Mouse (Mus musculus) retina, postnatal 1 day (tissue): ENCODE results near the gene Slc25a40.

ENCODE experiments used
- DNase-seq: peaks from one replicate; pipeline ENCODE4 v3.0.0-alpha.2; 2012

Gene Slc25a40

DNA sequence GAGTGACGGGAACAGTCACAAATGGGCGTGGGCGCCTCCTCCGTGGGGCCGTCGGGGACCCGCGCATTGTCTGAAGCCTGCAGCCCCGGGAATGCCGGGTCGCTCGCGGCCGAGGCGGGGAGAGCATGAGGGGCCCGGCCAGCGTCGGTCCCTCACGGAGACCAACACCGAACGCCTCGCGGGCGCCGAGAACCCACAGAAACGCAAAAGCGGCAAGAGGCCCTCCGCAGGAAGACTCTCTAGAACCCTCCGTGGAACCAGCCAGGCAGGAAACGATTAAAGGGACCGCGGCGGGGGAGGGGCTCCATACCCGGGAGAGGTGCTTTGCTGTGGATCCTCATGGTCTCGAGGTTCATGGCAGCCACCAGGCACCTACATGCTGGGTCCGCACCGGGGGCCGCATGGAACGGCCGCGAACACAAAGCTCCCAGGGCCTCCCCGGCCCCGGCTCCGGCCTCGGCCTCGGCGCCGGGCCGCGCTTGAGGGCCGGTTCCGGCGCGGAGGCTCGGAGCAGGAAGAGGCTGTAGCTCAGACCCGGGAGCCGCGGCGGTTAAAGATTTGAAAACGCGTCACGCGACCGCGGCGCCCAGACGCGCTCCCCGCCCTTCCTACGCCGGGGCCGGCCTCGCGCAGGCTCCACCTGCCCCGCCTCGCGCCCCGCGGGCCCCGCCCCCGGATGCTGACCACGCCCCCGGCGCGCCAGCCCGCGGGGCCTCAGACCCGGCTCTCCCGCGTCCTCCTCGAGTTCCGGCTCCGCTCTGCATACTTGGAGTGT lies at the start of gene Slc25a40, which contains the start of gene Dbf4:
Gene Slc25a40 (plus strand): TSS at position 694 of the 775 bp plus-strand sequence.
Gene Dbf4 (minus strand): TSS at position 560 of the 775 bp plus-strand sequence.
- peak; percentile 94 for DNase-seq

DNA sequence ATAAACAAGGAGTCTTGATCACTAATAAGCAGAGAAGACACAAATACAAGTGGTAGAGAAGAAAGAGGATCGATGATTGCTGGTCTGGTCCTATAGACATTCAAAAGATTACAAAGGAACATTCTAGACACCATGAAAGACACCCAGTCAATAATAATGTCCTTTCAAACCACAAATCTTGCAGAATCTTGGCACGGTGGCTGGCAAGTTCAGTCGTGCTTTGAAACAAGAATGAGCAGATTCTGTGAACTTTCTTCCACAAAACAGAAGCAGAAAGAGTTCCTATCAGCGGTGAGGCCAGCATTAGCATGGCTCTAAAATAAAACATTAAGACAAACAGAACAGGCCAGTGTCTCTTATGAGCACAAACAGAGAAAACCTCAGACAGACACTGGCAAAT lies 49.2 kb upstream of the Slc25a40 start:
- DNase-seq, result no peak

DNA sequence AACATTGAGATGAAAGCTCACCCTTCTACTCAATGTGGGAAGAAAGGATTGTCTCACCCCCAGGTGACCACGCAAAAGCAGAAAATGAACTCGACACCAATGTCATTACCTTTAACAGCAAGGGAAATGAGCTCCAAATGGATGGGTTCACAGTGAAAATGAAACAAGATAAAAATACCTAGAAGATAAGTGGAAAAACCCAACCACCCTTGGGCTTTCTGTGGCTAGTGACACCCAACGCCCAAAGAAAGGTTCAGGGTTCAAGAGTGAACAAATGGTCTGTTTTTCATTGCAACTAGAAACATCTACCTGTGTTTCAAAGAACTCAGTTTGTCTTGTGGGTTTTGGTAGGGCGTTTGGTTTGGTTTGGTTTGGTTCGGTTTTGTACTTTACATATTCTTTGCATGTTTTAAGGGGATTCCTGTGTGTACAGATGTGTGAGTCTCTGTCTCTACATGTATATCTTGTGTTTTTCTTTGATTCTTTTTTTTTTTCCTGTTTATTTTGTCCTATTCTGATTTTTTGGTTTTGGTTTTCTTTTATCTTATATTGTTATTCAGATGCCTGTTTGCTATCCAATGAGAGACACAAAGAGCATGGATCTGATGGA lies 48.2 kb upstream of the Slc25a40 start:
- no peak for DNase-seq

DNA sequence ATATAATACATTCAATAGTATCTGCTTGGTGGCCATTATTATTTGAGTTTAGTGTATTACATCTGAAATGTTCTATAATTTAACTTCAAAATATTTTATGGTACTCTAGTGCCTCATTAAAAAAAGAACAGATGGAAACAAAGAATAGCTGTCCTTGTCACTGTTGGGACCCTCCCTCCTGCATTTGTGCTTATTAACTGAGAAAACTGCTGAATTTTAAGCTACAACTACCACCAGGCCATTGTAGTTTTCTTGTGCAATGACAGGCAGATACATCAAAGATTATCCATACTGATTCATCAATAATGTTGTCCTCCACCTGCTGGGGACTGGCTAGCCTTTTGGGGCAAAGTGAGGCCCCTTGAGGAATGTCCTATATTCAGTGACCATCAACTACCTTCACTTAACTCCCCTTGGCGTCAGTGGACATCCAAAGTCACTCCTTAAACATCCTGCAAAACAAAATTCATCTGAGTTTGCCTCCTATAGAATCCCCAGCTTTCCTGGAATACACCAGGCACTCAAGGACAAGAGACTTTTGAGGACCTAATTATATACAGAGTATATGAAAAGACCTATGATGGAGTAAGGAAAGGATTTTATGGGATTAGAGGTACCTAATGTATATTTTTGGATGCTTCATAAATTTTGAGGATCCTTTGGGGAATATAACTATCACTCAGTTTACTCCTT lies 28.6 kb upstream of the Slc25a40 start:
- no peak for DNase-seq

DNA sequence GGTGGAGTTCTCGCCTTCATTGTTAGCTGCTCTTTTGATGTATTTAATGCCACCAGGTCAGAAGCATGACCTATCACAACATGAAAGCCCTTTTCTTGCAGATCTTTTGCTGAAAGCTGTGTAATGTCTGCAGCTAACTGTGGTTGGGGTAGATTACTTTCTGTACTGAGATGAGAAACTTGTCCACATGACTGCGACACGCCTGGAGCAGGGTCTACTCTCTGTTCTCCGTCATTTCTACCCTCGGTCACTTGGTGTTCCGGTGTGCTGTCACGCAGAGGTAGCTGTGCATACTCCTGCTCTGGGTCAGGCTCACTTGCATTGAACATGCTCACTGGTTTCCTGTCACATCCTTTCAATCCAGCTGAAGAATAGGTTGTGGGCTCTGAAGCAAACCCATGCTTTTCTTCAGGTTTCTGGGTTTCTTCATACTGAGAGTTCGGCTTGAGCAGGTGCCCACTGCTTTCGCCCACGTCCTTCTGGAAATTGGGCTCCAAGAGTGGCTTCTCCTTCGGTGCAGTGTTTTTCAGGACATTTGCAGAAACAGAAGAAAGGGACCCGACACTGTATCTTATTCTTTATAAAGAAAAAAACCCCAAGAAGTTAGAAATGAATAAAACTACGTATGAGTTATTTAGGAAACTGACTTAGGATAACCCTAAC lies 24.9 kb upstream of the Slc25a40 start:
- DNase-seq, result no peak

DNA sequence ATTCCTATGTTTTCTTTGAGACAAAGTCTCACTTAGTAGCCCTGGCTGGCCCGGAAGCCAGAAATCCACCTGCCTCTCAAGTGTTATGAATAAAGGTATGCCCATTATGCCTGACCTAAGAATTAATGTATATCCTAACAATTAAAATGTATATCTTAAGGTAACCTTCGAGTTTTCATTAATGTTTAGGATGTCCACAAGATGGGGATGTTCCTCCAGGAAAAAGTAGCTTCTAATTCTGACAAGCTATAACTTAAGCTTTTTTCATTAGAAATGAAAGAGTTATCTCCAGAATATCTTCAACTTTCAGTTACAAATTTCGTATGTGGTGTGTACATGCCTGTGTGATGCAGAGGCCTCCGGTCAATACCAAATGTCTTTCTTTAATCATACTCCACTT lies 13.9 kb upstream of the Slc25a40 start:
- DNase-seq, result no peak

DNA sequence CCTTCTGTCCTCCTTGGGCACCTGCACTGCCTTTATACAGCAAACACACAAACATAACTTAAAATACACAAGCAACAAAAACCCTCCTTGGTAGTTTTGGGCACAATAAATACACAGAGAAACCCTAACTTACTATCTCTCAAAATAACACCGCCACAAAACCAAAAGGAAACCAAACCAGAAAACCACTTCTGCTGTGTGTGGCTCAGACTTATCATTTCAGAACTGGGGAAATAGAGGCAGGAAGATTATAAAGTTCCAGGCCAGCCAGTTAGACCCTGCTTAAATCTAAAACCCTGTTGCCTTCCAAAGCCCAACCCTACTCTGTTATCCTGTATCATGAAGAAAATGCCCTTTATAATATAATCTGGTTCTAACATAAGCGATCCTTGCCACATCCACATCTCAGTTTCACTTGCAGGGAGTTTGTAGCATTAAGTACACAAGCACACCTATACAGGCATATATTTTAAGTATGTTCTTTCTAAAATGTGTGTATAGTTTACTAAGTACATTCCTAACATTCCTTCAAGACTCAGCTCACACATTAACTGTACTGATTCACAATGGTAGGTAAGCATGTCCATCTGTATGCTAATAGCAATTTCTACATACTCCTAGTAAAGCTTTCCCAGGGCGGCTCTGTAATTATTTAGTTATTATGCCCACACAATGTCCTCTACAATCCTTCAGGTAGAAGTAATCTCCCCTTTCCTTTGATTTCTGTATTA lies 5.8 kb upstream of the Slc25a40 start:
- no peak for DNase-seq

DNA sequence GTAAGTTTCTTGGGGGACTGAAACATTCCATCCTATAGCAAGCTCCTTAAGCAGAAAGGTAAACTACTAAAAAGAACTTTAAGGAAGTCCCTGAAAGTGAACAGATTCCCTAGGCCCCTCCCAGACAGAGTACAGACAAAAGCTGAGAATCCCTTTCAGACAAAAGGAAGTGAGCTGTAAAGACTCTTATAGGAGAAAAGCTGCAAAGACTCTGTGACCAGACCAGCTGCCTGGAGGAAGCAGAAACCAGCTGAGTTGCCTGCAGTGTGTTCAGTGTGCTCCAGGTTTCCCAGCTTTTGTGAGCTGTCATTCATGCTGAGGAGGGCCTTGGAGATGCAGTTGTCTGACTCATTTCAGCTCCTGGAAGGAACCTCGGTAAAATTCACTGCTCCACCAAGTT lies 5.2 kb upstream of the Slc25a40 start:
- no peak for DNase-seq

DNA sequence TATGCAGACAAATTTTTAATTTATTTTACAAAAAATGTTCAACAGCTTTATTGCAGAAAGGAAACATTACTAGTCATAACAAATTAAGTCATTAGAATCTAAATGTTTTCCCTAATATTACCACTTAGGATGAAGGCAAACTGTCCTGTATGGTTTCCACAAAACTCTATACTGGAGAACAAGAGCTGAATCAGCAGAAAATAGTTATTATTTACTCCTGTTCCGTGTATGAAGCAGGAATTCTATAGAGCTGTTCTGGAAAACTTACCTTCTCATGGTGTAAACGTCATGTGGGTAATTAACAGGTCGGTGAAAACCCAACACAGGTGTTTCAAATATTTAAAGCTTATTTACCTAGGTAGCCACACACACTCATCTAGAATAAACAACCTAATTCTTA lies 1.2 kb upstream of the Slc25a40 start:
- DNase-seq, result no peak

DNA sequence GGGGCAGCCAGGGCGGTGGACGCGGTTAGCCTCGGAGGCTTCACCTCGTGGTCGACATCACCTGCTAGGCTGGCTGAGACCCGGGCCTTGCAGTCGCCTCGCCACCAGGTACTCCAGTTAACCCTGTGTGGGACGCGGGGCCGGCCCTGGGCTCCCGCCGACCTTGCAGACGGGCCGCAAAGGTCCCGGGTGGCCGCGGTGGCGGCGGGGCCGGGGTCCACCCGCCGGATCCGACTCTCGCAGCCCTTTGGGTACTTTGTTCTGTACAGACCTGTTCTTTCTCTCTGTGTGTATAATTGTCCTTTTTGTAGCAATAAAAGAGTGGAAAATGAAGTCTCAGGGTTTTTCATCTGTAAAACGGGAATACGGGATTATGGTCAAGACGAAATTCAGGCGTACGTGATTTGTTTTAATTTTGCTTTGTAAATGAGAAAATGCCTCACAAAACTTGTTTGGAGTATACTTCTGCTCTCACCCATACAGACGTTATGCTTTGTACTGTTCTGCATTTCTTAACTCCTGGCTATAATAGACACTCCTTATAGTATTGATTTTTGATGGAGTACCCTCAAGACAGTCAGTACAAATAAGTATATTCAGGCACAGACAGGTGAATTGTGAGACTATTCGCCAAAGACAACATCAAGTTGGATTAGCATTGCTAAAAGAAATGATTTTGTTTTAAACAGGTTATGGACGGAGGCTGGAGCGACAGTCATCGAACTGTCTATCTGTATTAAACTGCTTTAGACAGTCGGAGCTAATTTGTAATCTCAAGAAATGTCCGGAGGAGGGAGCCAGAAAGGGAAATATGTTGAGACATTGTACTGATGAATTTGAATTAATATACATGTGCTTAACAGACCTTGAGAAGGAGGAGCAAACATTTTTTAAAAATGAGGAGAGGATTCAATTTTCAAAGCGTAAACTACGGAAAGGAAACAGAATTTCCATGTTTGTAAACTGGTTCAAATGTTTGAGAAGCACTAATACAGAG lies 580 bp downstream of the Slc25a40 start:
- peak; percentile 51 for DNase-seq

DNA sequence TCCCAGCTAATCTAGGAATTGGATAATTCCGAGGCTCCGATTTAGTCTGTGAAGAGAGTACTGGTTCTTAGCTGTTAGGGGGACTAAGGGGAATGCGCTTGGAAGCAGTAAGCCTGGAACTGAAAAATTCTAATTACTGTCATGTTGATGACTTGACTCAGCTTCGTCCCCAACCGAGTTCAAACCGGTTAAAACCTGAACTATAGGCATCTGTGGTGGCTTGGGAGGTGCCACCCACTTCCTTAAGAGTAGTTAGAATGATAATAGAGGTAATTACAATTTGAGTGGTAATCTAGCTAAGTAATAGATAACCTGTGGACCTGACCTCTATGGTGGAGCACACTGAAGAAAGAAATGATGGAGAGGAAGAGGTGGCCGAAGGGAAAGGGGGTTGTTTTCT lies 1.5 kb downstream of the Slc25a40 start:
- peak; percentile 15 for DNase-seq

DNA sequence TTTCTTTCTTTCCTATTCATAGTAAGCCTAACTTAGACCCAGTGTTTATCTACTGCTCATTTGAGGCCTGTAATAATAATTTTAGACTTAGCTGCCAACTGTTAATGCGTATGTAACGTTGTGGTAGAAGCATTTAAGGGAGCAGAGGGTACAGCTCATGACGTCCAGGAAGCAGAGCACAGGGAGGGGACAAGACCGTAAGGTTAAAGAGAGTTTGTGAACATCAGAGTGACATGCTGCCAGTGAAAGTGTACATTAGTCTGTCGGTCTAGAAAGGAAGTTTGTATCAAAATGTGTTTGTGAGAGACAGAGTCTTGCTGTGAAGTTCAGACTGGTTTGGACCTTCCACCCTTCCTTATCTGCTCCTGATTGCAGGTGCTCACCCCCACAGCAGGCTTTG lies 3.2 kb downstream of the Slc25a40 start:
- DNase-seq, result no peak

DNA sequence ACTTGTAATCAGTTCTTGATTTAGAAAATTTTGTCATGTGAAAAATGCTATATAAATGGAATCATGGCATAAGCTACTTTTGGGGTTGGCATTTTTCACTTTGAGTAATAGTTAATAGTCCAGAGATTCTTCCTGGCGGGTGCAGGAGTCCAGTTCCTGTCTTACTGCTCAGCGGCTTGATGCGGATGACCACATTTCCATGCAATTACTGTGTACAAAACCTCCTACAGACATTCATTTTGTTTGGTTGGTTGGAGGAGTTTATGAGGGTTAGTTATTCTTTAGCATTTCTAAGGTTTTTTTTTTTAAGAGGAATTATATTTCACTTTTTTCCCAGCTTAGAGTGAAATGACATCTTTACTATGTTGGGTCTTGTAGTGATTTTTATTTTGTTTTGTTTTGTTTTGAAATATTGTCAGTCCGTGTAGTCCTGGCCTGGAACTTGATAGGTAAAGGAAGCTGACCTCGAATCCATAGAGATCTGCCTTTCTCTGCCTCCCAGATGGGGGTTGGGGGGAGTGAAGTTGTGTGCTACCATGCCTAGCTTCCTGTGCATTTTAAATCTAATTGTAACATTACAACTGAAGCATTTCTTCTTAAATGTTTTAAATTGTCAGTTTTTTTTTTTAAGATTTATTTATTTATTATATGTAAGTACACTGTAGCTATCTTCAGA lies 15.0 kb downstream of the Slc25a40 start:
- no peak for DNase-seq

DNA sequence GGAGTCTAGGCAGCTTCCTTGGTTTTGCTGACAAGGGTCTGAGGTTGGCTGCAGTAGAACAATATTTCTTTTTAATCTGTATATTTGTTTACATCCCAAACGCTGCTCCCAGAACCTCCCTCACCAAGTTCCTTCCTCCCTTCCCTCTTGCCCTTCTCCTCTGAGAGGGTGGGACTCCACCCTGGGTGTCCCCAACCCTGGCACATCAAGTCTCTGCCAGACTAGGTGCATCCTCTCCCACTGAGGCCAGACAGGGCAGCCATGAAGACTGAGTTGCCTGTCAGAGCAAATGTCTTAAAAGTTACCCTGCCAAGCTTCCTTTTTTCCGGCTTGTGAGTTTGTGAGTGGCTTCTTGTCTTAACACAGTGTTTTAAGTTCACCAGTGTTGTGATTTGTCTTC lies 16.4 kb downstream of the Slc25a40 start:
- no peak for DNase-seq

DNA sequence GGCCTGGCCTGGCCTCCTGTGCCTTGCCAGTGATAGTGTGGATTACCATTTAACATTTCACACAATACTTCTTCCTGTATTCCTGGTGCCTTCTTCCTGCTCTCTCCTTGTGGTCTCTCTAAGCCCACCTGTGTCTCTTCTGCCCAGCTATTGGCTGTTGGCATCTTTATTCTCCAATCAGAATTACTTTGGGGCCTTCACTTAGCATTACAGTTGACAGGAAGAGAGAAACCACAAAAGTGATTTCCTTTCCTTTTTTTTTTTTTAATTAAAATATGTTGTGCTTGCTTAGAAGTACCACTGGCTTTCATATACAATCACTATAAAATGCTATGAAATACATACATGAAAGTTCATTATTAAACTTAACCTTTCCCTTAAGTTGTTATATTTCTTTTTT lies 32.9 kb downstream of the Slc25a40 start:
- DNase-seq, result no peak

DNA sequence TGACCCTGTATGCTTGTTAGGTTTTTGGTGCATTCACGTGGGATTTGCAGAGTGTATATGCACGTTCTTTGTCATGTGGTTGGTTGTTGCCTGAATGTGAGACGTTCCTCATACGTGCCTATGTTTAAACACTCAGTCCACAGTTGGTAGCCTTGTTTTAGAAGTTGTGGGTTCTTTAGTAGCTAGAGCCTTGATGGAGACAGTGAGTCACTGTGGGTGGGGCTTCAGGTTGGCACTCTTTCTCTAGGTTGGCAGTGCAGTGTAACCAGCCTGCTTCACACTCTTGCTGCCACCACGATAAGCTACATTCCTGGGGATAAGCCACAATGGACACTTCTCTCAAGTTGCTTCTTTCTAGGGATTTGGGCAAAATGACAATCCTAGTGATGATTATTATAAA lies 33.9 kb downstream of the Slc25a40 start:
- no peak for DNase-seq

DNA sequence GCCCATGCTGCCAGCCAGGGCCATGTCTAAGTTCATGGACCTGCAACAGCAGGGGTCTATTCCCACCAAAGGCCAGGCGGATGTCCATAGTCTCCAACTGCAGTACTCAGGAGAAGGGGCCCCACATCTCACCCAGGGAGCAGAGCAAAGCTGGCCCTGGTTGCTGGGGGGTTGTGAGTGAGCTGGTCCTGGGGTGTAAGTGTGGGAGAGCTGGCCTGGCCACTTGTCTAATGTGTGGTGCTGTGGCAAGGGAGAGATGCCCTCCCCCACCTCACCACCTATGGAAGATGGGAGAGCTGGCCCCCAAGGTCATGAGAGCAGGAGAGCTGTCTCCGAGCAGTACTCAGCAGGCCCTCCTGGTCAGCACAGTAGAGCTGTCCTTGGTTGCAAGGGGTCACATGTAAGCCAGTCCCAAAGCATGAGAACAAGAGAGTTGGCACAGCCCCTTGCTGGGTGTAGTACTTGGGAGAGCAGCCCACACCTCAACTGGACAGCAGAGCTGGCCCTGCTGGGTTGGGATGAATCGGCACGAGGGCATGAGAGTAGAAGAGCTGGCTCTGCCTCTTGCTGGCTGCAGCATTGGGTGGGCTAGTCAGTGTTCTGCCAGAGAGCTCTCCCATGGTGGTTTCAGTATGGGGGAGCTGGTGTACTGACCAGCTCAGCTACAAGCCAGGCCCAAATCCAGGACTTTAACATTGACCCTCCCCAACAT lies 65.5 kb downstream of the Slc25a40 start:
- DNase-seq, result no peak

DNA sequence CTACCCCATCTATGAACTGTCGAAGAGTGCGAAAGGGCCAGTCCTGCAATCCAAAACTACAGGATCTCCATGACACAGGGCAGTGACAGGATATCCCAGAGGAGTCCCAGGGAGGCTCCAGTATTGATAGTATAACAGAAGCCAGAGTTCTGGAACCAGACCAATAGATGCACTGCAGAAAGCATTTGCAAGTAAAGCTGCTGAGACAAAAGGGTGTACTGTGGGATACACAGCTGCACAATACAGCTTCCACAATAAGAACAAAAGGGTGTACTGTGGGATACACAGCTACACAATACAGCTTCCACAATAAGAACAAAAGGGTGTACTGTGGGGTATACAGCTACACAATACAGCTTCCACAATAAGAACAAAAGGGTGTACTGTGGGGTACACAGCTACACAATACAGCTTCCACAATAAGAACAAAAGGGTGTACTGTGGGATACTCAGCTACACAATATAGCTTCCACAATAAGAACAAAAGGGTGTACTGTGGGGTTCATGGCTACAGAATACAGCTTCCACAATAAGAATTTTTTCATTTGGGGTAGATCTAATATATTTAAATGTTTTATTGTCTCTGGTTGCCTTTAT lies 66.1 kb downstream of the Slc25a40 start:
- peak; percentile 28 for DNase-seq

DNA sequence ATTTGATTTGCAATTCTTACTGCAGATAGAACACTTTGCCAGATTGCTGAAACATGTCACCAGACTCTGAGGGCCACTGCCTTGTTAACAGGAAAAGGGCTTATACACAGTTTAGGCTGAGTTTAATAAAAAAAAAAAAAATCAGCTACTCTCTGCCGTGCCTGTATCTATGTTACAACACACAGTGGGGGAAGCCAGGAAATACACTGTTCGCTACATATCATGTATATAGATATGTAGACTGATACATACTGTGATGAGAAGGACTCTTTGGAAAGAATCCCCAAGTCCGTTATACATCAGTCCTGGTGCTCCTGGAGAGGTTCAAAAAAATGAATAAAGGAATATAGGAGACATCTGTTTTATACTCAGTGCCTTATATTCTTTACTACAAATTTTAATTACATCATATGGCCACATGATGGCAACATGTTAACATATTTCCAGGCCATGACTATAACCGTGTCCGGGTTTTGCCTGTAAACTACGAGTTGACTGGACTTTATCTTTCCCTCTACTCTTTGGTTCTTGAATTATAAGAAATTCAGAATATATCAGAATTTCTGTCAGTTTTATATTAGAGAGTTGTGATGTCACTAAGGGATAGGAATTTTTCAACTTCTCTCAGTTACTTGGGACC lies 66.9 kb downstream of the Slc25a40 start:
- DNase-seq, result peak; percentile 52
